Mouse (Mus musculus) brain, embryonic 14.5 days (tissue): ENCODE measurements around the gene Dis3l2.

Experiments
- CTCF ChIP-seq: fragments of 200-500 bp; IDR thresholded peaks from 2 replicates; pipeline ENCODE4 v1.5.1; 2012; ENCODE audit warnings: inconsistent platforms, mild to moderate bottlenecking, moderate library complexity, borderline replicate concordance; ENCODE audit not compliant: insufficient read depth, insufficient read length; ENCODE audit errors: extremely low read depth
- POLR2A ChIP-seq: fragments of 200-500 bp; IDR thresholded peaks from 2 replicates; pipeline ENCODE4 v1.6.1; 2012; ENCODE audit warnings: mild to moderate bottlenecking, inconsistent platforms, borderline replicate concordance; ENCODE audit not compliant: poor library complexity, insufficient read depth, insufficient read length, severe bottlenecking; ENCODE audit errors: extremely low read depth

GRCm38 (mm10) chr1:87023291-87024170, 319.9 kb downstream of the Dis3l2 start:
- TF ChIP-seq CTCF: no peak
- no peak for TF ChIP-seq POLR2A
